Mouse (Mus musculus) intestine, embryonic 15.5 days (tissue): ENCODE measurements around the gene Gm28305. TPM values are rescaled to one million over a fixed set of nuclear protein-coding genes. Genes with fewer than 3 reads are reported as not detected.
A peak's percentile ranks its signal among the peaks of the same experiment; 100 is the strongest.

Source experiments
- ATAC-seq: fragments of 200-750 bp; cut with Nextera tagmentation; 2 replicates; pipeline ENCODE4 v1.8.0; 2017; ENCODE audit warnings: moderate TSS enrichment, moderate library complexity
- H3K27ac ChIP-seq: fragments of 300-500 bp; sonication (generic); 2 replicates; pipeline ENCODE4 v1.5.1; 2015; ENCODE audit warnings: mild to moderate bottlenecking, inconsistent platforms
- H3K27me3 ChIP-seq: fragments of 300-500 bp; sonication (generic); replicated peaks from 2 replicates; pipeline ENCODE4 v1.6.1; 2015; ENCODE audit warnings: inconsistent platforms
- H3K36me3 ChIP-seq: fragments of 300-500 bp; sonication (generic); 2 replicates; pipeline ENCODE4 v1.6.1; 2015; ENCODE audit warnings: inconsistent platforms
- H3K4me1 ChIP-seq: fragments of 300-500 bp; sonication (generic); replicated peaks from 2 replicates; pipeline ENCODE4 v1.6.1; 2015; ENCODE audit warnings: inconsistent platforms
- H3K4me2 ChIP-seq: fragments of 300-500 bp; sonication (generic); replicated peaks from 2 replicates; pipeline ENCODE4 v1.6.1; 2015; ENCODE audit warnings: mild to moderate bottlenecking, inconsistent platforms
- H3K4me3 ChIP-seq: fragments of 300-500 bp; sonication (generic); replicated peaks from 2 replicates; pipeline ENCODE4 v1.5.1; 2015; ENCODE audit warnings: inconsistent platforms
- H3K9ac ChIP-seq: fragments of 300-500 bp; sonication (generic); 2 replicates; pipeline ENCODE4 v1.6.1; 2015; ENCODE audit warnings: inconsistent platforms
- H3K9me3 ChIP-seq: fragments of 300-500 bp; sonication (generic); 2 replicates; pipeline ENCODE4 v1.6.1; 2016; ENCODE audit warnings: inconsistent platforms
- WGBS: fragments of 180-500 bp; shearing (Covaris S2); methylation state at CpG from one replicate; pipeline ENCODE4 v1.1.7; 2015; 5-methylcytosine and 5-hydroxymethylcytosine counted together
- polyA plus RNA-seq: library from polyadenylated mRNA; unstranded; fragments of >200 nt; fragmentation: Nextera tagmentation; extraction: Ambion mirVana; gene quantifications from 2 replicates; pipeline ENCODE4 v1.2.1, GENCODE M21; 2015

The Gm28305 gene
- polyA plus RNA-seq, 1 experiment from 2014 or later: not detected

DNA sequence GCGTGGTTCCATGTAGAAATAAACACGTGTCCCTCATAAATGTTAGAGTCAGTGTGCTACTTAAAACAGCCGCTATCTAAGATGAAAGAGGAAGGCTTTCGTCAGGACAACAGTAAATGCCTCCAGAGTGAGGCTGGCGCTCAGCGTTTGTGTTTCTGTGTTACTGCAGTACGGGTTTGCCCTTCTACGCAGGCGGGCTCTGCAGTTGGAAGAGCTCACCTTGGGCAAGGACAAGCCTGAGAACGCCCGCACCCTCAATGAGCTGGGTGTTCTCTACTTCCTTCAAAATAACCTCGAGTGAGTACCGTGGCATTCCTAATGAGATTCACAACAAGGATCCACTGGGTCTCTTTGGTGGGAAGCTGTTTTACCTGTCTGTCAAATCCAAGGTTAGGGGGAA is 2.2 kb upstream of the Gm28305 start:
- Histone ChIP-seq H3K9me3 (no peaks in the 10 kb centered on the region), H3K27me3 (no peaks in the 10 kb centered on the region), H3K4me3 (no peak overlapping the region), H3K36me3 (no peaks in the 10 kb centered on the region), H3K4me2 (no peak overlapping the region), H3K27ac (no peak overlapping the region), H3K4me1 (no peaks in the 10 kb centered on the region), H3K9ac (no peak overlapping the region)
- 88% methylated on average over 13 of the region's 13 CpGs for WGBS
- ATAC-seq: no peak

DNA sequence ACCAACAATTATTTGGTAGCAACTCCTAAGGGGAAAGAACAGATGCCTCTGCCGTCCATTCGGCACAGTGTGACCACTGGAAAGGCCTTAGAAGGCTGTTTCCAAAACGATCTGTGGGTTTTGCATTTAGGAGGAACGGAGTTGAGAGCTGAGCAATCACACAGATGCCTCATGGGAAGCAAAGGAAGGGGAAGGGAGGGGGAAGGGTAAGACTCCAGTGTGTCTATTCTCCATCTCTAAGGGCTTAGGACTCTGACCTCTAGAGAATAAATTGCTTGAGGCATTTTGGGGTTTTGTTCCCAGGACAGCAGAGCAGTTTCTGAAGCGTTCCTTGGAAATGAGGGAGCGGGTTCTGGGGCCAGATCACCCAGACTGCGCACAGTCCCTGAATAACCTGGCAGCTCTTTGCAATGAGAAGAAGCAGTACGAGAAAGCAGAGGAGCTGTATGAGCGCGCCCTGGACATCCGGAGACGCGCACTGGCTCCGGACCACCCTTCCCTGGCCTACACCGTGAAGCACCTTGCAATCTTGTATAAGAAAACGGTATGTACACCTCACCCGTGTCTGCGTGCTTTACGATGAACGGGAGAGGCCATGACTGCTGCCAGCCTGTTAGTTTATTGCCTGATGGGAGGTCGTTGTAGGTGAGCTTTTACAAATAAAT is 1.3 kb upstream of the Gm28305 start:
- Histone ChIP-seq H3K4me3 (no peak overlapping the region), H3K9me3 (no peaks in the 10 kb centered on the region), H3K27ac (no peak overlapping the region), H3K36me3 (no peaks in the 10 kb centered on the region), H3K4me1 (no peaks in the 10 kb centered on the region), H3K9ac (no peak overlapping the region), H3K27me3 (no peaks in the 10 kb centered on the region), H3K4me2 (no peak overlapping the region)
- WGBS: 90% methylated on average over 21 of the region's 21 CpGs
- ATAC-seq: no peak

DNA sequence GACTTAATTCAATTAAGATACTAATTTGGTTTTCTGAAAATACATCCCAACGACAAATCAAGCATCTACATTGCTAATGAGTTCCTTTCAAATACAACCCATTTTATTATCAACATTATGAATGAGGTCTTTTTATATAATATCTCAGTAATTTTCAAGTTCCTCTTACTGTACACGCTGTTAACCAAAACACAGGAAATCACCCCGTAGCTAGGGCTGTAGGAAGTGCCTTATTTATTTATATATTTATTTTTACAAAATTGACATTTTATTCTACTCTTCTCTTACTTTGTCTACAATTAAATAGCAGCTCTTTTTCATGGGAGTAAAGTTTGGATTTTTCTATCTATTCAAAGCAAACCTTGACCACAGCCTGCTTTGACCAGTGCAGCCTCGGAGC is 720 bp upstream of the Gm28305 start:
- no peaks in the 10 kb centered on the region for H3K9me3 ChIP-seq
- H3K36me3 ChIP-seq: no peaks in the 10 kb centered on the region
- H3K4me2 ChIP-seq: no peak overlapping the region
- H3K4me1 ChIP-seq: no peaks in the 10 kb centered on the region
- H3K4me3 ChIP-seq: no peak overlapping the region
- H3K27me3 ChIP-seq: no peaks in the 10 kb centered on the region
- no peak overlapping the region for H3K9ac ChIP-seq
- 82% methylated on average over 4 of the region's 4 CpGs for WGBS
- no peak for ATAC-seq
- no peak overlapping the region for H3K27ac ChIP-seq

- no peaks in the 10 kb centered on the region for H3K9me3 ChIP-seq
- 83% methylated on average over 4 of the region's 4 CpGs for WGBS
- H3K4me3 ChIP-seq: no peak overlapping the region
- H3K27ac ChIP-seq: no peak overlapping the region
- ATAC-seq: no peak
- H3K36me3 ChIP-seq: peaks cover 13% of the 10 kb centered on the region
- no peaks in the 10 kb centered on the region for H3K27me3 ChIP-seq
- H3K4me1 ChIP-seq: no peaks in the 10 kb centered on the region
- H3K4me2 ChIP-seq: no peak overlapping the region
- H3K9ac ChIP-seq: no peak overlapping the region
These were observed 3.2 kb downstream of the Gm28305 start for GRCm38 (mm10) chr9:104043676-104044075.

- Histone ChIP-seq H3K36me3 (peaks cover 44% of the 10 kb centered on the region), H3K4me3 (no peak overlapping the region), H3K4me2 (no peak overlapping the region), H3K27ac (no peak overlapping the region), H3K27me3 (no peaks in the 10 kb centered on the region), H3K4me1 (no peaks in the 10 kb centered on the region), H3K9ac (no peak overlapping the region), H3K9me3 (no peaks in the 10 kb centered on the region)
- no peak for ATAC-seq
- WGBS: 95% methylated on average over 6 of the region's 6 CpGs
These were observed 10.6 kb downstream of the Gm28305 start for GRCm38 (mm10) chr9:104051028-104051427.

DNA sequence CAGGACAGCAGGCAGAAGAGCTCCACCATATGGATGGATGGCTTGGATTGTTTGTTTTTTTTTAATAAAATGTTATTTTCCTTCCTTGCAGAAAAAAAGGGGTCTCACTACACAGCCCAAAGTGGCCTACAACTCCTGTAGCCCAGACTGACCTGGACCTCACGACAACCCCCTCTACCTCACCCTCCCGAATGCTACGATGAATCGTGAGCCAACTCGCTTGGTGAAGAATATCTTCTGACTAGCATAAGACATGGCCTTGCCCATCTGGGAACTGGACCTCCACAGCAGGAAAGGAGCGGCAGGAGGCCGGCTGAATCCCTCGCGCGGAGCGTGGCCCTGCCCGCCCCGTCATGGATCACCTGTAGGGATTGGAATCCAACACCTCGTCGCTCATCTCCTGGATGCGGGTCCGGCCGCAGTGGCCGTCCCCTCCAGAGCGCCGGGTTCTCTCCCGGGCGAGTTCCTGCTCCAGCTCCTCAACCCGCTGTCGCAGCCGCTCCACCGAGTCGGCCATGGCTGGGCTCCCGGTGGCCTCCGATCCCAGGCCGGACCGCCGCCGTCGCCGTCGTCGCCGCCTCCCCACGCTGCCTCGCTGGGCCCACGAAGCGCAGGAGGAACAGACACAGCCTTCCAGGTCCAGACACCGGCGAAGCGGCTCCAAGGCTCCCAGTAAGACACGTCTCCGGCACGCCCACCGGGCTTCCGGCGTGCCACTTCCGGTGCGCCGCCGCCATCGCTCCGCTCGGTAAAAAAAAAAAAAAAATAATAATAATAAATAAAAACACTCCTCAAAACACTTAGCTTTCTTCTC is 22.2 kb downstream of the Gm28305 start, which contains the start of gene Uba5:
TSS of gene Uba5 (minus strand) at position 705 of the 814 bp plus-strand sequence.
- Histone ChIP-seq H3K9ac (peak within 1 kb of the TSS; percentile 84), H3K4me3 (peak within 1 kb of the TSS; percentile 100), H3K9me3 (no peaks in the 10 kb centered on the region), H3K4me1 (peaks cover 6% of the 10 kb centered on the region), H3K27ac (0 out of 2 replicates have a peak within 1 kb of the TSS, but pooled peaks have one; percentile 42), H3K27me3 (no peaks in the 10 kb centered on the region), H3K36me3 (peaks cover 10% of the 10 kb centered on the region), H3K4me2 (peak within 1 kb of the TSS; percentile 93)
- WGBS: under 1% methylated on average over 55 of the region's 59 CpGs
- peak; percentile 88 for ATAC-seq

GRCm38 (mm10) chr9:104063244-104063961 is 22.9 kb downstream of the Gm28305 start, which contains the start of gene Acad11:
Acad11 (plus strand) TSS chr9:104063377.
- ATAC-seq: peak; percentile 97
- under 1% methylated on average over 25 of the region's 30 CpGs for WGBS
- H3K36me3 ChIP-seq: peaks cover 6% of the 10 kb centered on the region

GRCm38 (mm10) chr9:104064571-104064970 is 24.1 kb downstream of the Gm28305 start:
- H3K4me3 ChIP-seq: no peak overlapping the region
- no peak overlapping the region for H3K9ac ChIP-seq
- peaks cover 5% of the 10 kb centered on the region for H3K36me3 ChIP-seq
- H3K27ac ChIP-seq: no peak overlapping the region
- peaks cover 6% of the 10 kb centered on the region for H3K4me1 ChIP-seq
- 11% methylated on average over 1 of the region's 1 CpGs for WGBS
- H3K9me3 ChIP-seq: no peaks in the 10 kb centered on the region
- no peak for ATAC-seq
- no peaks in the 10 kb centered on the region for H3K27me3 ChIP-seq
- H3K4me2 ChIP-seq: no peak overlapping the region; the same call in 1 of the 2 replicates

More at GRCm38 (mm10) chr9:104063244-104063961, 22.9 kb downstream of the Gm28305 start, which contains the start of gene Acad11:
- no peaks in the 10 kb centered on the region for H3K27me3 ChIP-seq
- H3K4me1 ChIP-seq: peaks cover 6% of the 10 kb centered on the region
- H3K9me3 ChIP-seq: no peaks in the 10 kb centered on the region
- 0 out of 2 replicates have a peak within 1 kb of the TSS, but pooled peaks have one; percentile 42 for H3K27ac ChIP-seq
- H3K4me2 ChIP-seq: peak within 1 kb of the TSS; percentile 93
- H3K4me3 ChIP-seq: peak within 1 kb of the TSS; percentile 100
- H3K9ac ChIP-seq: peak within 1 kb of the TSS; percentile 84

- H3K36me3 ChIP-seq: no peaks in the 10 kb centered on the region
- H3K4me3 ChIP-seq: no peak overlapping the region
- no peak overlapping the region for H3K27ac ChIP-seq
- no peaks in the 10 kb centered on the region for H3K27me3 ChIP-seq
- ATAC-seq: no peak
- H3K4me1 ChIP-seq: no peaks in the 10 kb centered on the region
- 74% methylated on average over 4 of the region's 4 CpGs for WGBS
- no peak overlapping the region for H3K9ac ChIP-seq
- no peaks in the 10 kb centered on the region for H3K9me3 ChIP-seq
- H3K4me2 ChIP-seq: no peak overlapping the region
These were observed 29.8 kb downstream of the Gm28305 start for GRCm38 (mm10) chr9:104070241-104070640.

GRCm38 (mm10) chr9:104070863-104071604 is 30.6 kb downstream of the Gm28305 start:
- ATAC-seq: peak; percentile 85
- no peak overlapping the region for H3K4me2 ChIP-seq

GRCm38 (mm10) chr9:104075808-104076207 is 35.3 kb downstream of the Gm28305 start:
- WGBS: 66% methylated on average over 2 of the region's 2 CpGs
- no peak for ATAC-seq
- H3K4me3 ChIP-seq: no peak overlapping the region

More at GRCm38 (mm10) chr9:104070863-104071604, 30.6 kb downstream of the Gm28305 start:
- Histone ChIP-seq H3K9ac (no peak overlapping the region), H3K27me3 (no peaks in the 10 kb centered on the region), H3K27ac (no peak overlapping the region), H3K36me3 (no peaks in the 10 kb centered on the region), H3K4me1 (no peaks in the 10 kb centered on the region), H3K9me3 (no peaks in the 10 kb centered on the region), H3K4me3 (no peak overlapping the region)
- 70% methylated on average over 8 of the region's 8 CpGs for WGBS

More at GRCm38 (mm10) chr9:104075808-104076207, 35.3 kb downstream of the Gm28305 start:
- Histone ChIP-seq H3K9me3 (no peaks in the 10 kb centered on the region), H3K36me3 (no peaks in the 10 kb centered on the region), H3K27ac (no peak overlapping the region), H3K27me3 (no peaks in the 10 kb centered on the region), H3K4me2 (no peak overlapping the region), H3K9ac (no peak overlapping the region), H3K4me1 (no peaks in the 10 kb centered on the region)
